Mouse (Mus musculus): ENCODE measurements at regions not wholly inside any gene's neighbourhood (a gene's known extent, or its start where the extent isn't known, plus 50 kb on each side); places are given as distances from the start of the nearest gene placed in this dataset.

DNA sequence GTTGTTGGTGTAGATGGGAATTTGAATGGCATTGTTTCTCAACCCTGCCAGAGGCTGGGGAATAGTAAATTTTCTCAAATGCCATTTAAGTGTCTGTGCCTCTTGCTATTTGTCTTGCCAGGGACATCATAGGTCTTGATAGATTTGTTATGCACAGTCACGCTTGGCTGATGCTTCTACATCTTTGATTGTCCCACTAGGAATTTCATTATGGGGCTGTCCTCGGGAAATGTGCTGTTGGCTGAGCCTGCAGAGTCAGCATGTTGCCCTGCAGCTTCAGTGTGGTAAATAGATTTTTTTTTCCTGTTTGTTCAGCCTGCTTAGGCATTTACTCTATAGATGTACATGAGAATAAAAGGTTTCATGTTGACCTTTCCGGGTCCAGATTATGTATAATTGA lies 354.9 kb upstream of the Fam98a start:
- TF ChIP-seq MAFK (IDR thresholded peaks at IDR 0.05; ENCODE audit: insufficient read depth, low read depth, low read length): no peak
- TF ChIP-seq HCFC1 (IDR thresholded peaks at IDR 0.05; ENCODE audit: borderline replicate concordance, insufficient read depth, low read length): no peak
- no peak for TF ChIP-seq ZC3H11A (IDR thresholded peaks at IDR 0.05; ENCODE audit: borderline replicate concordance, low read depth, low read length)
- no peak for TF ChIP-seq CHD2 (IDR thresholded peaks at IDR 0.05; ENCODE audit: low read depth, low read length)
